Mouse (Mus musculus) CH12.LX (cell line): ENCODE measurements around the gene Zswim7. TPM values are rescaled to one million over a fixed set of nuclear protein-coding genes. Genes with fewer than 3 reads are reported as not detected.

Experiments used
- polyA plus RNA-seq: library from polyadenylated mRNA; unstranded; fragments of >175 nt; gene quantifications from 2 replicates; pipeline ENCODE4 v1.2.1, GENCODE M21; 2012; ENCODE audit warnings: low read depth; ENCODE audit not compliant: insufficient read length
- total RNA-seq, 2 experiments: library from RNA; depleted of rRNA; stranded (reverse); fragments of 300-350 nt in 1 of 2; fragments of >200 nt in 1 of 2; gene quantifications; 2 replicates each; pipeline ENCODE4 v1.2.3; 2012 to 2014

The Zswim7 gene
- total and polyA plus RNA-seq, 3 experiments: 44.2 to 62.5 (median 57.8) TPM

Other genes starting within 250 kb of the Zswim7 start
- gene Adora2b, start 32.4 kb downstream of the Zswim7 start, total RNA-seq (2012; rRNA removed): 0.92 and 1.7 TPM in 2 replicates
- gene Adora2b, start 32.4 kb downstream of the Zswim7 start, total RNA-seq (2014; rRNA removed): 0.45 and 0.77 TPM in 2 replicates
- gene Adora2b, start 32.4 kb downstream of the Zswim7 start, polyA plus RNA-seq: 0.44 and 0.87 TPM in 2 replicates
- 13.0 and 16.1 TPM in 2 replicates for gene Ttc19, start 98 bp upstream of the Zswim7 start, total RNA-seq (2012; rRNA removed)
- gene Ttc19, start 98 bp upstream of the Zswim7 start, total RNA-seq (2014; rRNA removed): 22.6 and 27.3 TPM in 2 replicates
- gene Ttc19, start 98 bp upstream of the Zswim7 start, polyA plus RNA-seq: 22.2 and 28.3 TPM in 2 replicates
- gene Pigl, start 177.1 kb upstream of the Zswim7 start, total RNA-seq (2012; rRNA removed): 5.2 and 5.6 TPM in 2 replicates
- gene Pigl, start 177.1 kb upstream of the Zswim7 start, total RNA-seq (2014; rRNA removed): 3.0 and 4.4 TPM in 2 replicates
- gene Pigl, start 177.1 kb upstream of the Zswim7 start, polyA plus RNA-seq: 7.6 and 9.1 TPM in 2 replicates
- 83.8 and 93.7 TPM in 2 replicates for gene Ncor1, start 177.2 kb upstream of the Zswim7 start, total RNA-seq (2012; rRNA removed)
- gene Ncor1, start 177.2 kb upstream of the Zswim7 start, total RNA-seq (2014; rRNA removed): 69.3 and 76.3 TPM in 2 replicates
- gene Ncor1, start 177.2 kb upstream of the Zswim7 start, polyA plus RNA-seq: 171 and 232 TPM in 2 replicates